Mouse (Mus musculus) adrenal gland, postnatal 4 days (tissue): ENCODE data around the gene Pphln1. TPM values are rescaled to one million over a fixed set of nuclear protein-coding genes. Genes with fewer than 3 reads are reported as not detected.

Experiments used
- DNase-seq, 2 experiments: peaks; one replicate each; pipeline ENCODE4 v3.0.0; 2021 to 2022; ENCODE audit warnings: low spot score in 2 of 2, mixed read lengths in 2 of 2
- total RNA-seq, 2 experiments: library from RNA; stranded (reverse); gene quantifications; 2 replicates each; pipeline ENCODE4 v1.2.3; 2021

Pphln1 gene
- total RNA-seq, 2 experiments from 2014 or later: 40.6 to 44.6 TPM

- DNase-seq: no peak
Measured at GRCm38 (mm10) chr15:93499866-93500265, 101.7 kb downstream of the Pphln1 start.

GRCm38 (mm10) chr15:93502703-93503102, 104.6 kb downstream of the Pphln1 start:
- DNase-seq: no peak

- no peak for DNase-seq
Measured at GRCm38 (mm10) chr15:93503201-93503745, 105.1 kb downstream of the Pphln1 start.

- DNase-seq: no peak
Measured at GRCm38 (mm10) chr15:93504808-93505207, 106.7 kb downstream of the Pphln1 start.

- no peak for DNase-seq
Measured at GRCm38 (mm10) chr15:93510690-93511336, 112.7 kb downstream of the Pphln1 start.

GRCm38 (mm10) chr15:93512437-93512836, 114.3 kb downstream of the Pphln1 start:
- no peak for DNase-seq

GRCm38 (mm10) chr15:93513939-93514341, 115.8 kb downstream of the Pphln1 start:
- no peak for DNase-seq

- DNase-seq: no peak
Measured at GRCm38 (mm10) chr15:93515316-93515715, 117.2 kb downstream of the Pphln1 start.

GRCm38 (mm10) chr15:93517022-93517565, 118.9 kb downstream of the Pphln1 start:
- DNase-seq: no peak

- DNase-seq: no peak
Measured at GRCm38 (mm10) chr15:93518143-93518902, 120.2 kb downstream of the Pphln1 start.

GRCm38 (mm10) chr15:93518941-93519835, 121.0 kb downstream of the Pphln1 start:
- peak; percentile 80 to 90 for DNase-seq

- DNase-seq: no peak
Measured at GRCm38 (mm10) chr15:93519836-93520826, 122.0 kb downstream of the Pphln1 start.

GRCm38 (mm10) chr15:93521088-93521786, 123.1 kb downstream of the Pphln1 start:
- DNase-seq: no peak

- no peak for DNase-seq
Measured at GRCm38 (mm10) chr15:93521787-93522180, 123.6 kb downstream of the Pphln1 start.

GRCm38 (mm10) chr15:93525305-93525917, 127.3 kb downstream of the Pphln1 start:
- no peak for DNase-seq

GRCm38 (mm10) chr15:93529831-93530702, 131.9 kb downstream of the Pphln1 start:
- no peak for DNase-seq

GRCm38 (mm10) chr15:93530703-93531032, 132.5 kb downstream of the Pphln1 start:
- no peak for DNase-seq

- DNase-seq: no peak
Measured at GRCm38 (mm10) chr15:93536191-93536590, 138.0 kb downstream of the Pphln1 start.
